Mouse (Mus musculus): ENCODE data around the gene Tm4sf20. TPM values are rescaled to one million over a fixed set of nuclear protein-coding genes. Genes with fewer than 3 reads are reported as not detected.

Gene Tm4sf20
- polyA plus RNA-seq, 1 experiment from 2014 or later: 201 TPM

GRCm38 (mm10) chr1:82798922-82799321, 30.7 kb upstream of the Tm4sf20 start:
- Histone ChIP-seq H3K4me1 (ENCODE audit: control insufficient read depth, insufficient read depth, low read length) (peaks cover 2% of the 10 kb centered on the region; the same call in 1 of the 2 replicates), H3K27me3 (replicated peaks; ENCODE audit: control insufficient read depth, insufficient read depth, low read length) (no peaks in the 10 kb centered on the region), H3K4me3 (ENCODE audit: low read length) (no peak overlapping the region), H3K27ac (ENCODE audit: low read length) (no peak overlapping the region), H3K9ac (ENCODE audit: low read depth, low read length) (no peak overlapping the region), H3K9me3 (ENCODE audit: control insufficient read depth, low read length) (no peaks in the 10 kb centered on the region), H3K36me3 (ENCODE audit: control insufficient read depth, insufficient read depth, low read length) (no peaks in the 10 kb centered on the region), H3K4me2 (ENCODE audit: low read depth, low read length) (no peak overlapping the region)
- peak; percentile 47 for ATAC-seq
- WGBS: 79% methylated on average over 4 of the region's 4 CpGs

- Histone ChIP-seq H3K9ac (ENCODE audit: low read depth, low read length) (no peak overlapping the region), H3K36me3 (ENCODE audit: control insufficient read depth, insufficient read depth, low read length) (no peaks in the 10 kb centered on the region), H3K27me3 (replicated peaks; ENCODE audit: control insufficient read depth, insufficient read depth, low read length) (no peaks in the 10 kb centered on the region), H3K9me3 (ENCODE audit: control insufficient read depth, low read length) (no peaks in the 10 kb centered on the region), H3K4me1 (ENCODE audit: control insufficient read depth, insufficient read depth, low read length) (peaks cover 2% of the 10 kb centered on the region; the same call in 1 of the 2 replicates), H3K4me3 (ENCODE audit: low read length) (no peak overlapping the region), H3K27ac (ENCODE audit: low read length) (no peak overlapping the region), H3K4me2 (ENCODE audit: low read depth, low read length) (no peak overlapping the region)
- no peak for ATAC-seq
- WGBS: 45% methylated on average over 5 of the region's 5 CpGs
These were observed 30.0 kb upstream of the Tm4sf20 start for GRCm38 (mm10) chr1:82798304-82798703.

GRCm38 (mm10) chr1:82797088-82797487, 28.8 kb upstream of the Tm4sf20 start:
- Histone ChIP-seq H3K4me1 (ENCODE audit: control insufficient read depth, insufficient read depth, low read length) (peaks cover 2% of the 10 kb centered on the region; the same call in 1 of the 2 replicates), H3K36me3 (ENCODE audit: control insufficient read depth, insufficient read depth, low read length) (no peaks in the 10 kb centered on the region), H3K9ac (ENCODE audit: low read depth, low read length) (no peak overlapping the region), H3K27ac (ENCODE audit: low read length) (no peak overlapping the region), H3K4me2 (ENCODE audit: low read depth, low read length) (no peak overlapping the region), H3K4me3 (ENCODE audit: low read length) (no peak overlapping the region), H3K27me3 (replicated peaks; ENCODE audit: control insufficient read depth, insufficient read depth, low read length) (no peaks in the 10 kb centered on the region), H3K9me3 (ENCODE audit: control insufficient read depth, low read length) (no peaks in the 10 kb centered on the region)
- no peak for ATAC-seq
- 94% methylated on average over 4 of the region's 4 CpGs for WGBS

DNA sequence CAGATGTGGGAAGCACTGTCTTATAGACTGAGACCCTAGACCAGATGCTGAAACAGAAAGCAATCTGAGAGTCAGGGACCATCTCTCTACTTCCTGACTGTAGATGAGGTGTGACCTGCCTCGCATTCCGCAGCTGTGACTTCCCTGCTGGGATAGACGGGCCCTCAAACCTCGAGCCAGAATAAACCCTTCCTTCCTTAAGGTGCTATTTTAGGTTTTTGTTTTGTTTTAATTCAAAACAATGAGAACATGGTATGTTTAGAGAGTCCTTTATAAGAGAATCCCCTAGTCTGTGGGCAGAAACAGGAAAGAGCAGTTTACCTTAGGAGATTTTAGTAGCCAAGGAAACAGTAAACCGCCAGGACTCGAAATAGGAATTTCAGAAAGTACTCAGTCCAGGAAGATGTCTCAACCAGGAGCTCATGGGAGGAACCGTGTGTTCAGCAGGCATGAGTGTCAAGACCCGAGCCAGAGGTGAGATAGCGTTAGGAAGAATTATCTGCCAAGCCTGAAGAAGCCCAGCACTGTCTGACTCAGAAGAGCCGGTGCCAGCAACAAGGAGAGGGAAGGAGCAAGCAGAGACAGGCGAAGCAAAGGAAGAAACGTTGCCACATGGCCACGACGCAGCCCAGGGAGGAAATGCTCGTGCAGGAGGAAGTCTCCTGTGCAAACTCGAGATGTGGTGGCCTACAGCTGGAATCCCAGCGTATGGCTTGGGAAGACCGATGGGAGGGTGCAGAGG, 27.6 kb upstream of the Tm4sf20 start:
- no peak overlapping the region for H3K4me3 ChIP-seq (ENCODE audit: low read length)
- no peaks in the 10 kb centered on the region for H3K9me3 ChIP-seq (ENCODE audit: control insufficient read depth, low read length)
- no peak overlapping the region for H3K9ac ChIP-seq (ENCODE audit: low read depth, low read length)
- no peak overlapping the region; the same call in 1 of the 2 replicates for H3K27ac ChIP-seq (ENCODE audit: low read length)
- ATAC-seq: 0 out of 2 replicates have a peak, but pooled peaks have one; percentile 49
- no peak overlapping the region for H3K4me2 ChIP-seq (ENCODE audit: low read depth, low read length)
- no peaks in the 10 kb centered on the region for H3K36me3 ChIP-seq (ENCODE audit: control insufficient read depth, insufficient read depth, low read length)
- 53% methylated on average over 18 of the region's 18 CpGs for WGBS
- peaks cover 2% of the 10 kb centered on the region; the same call in 1 of the 2 replicates for H3K4me1 ChIP-seq (ENCODE audit: control insufficient read depth, insufficient read depth, low read length)
- no peaks in the 10 kb centered on the region for H3K27me3 ChIP-seq (replicated peaks; ENCODE audit: control insufficient read depth, insufficient read depth, low read length)

- H3K27me3 ChIP-seq (replicated peaks; ENCODE audit: control insufficient read depth, insufficient read depth, low read length): no peaks in the 10 kb centered on the region
- no peak overlapping the region for H3K4me2 ChIP-seq (ENCODE audit: low read depth, low read length)
- no peak overlapping the region for H3K4me3 ChIP-seq (ENCODE audit: low read length)
- no peak overlapping the region for H3K27ac ChIP-seq (ENCODE audit: low read length)
- no peaks in the 10 kb centered on the region for H3K9me3 ChIP-seq (ENCODE audit: control insufficient read depth, low read length)
- H3K9ac ChIP-seq (ENCODE audit: low read depth, low read length): no peak overlapping the region
- WGBS: 83% methylated on average over 2 of the region's 2 CpGs
- H3K4me1 ChIP-seq (ENCODE audit: control insufficient read depth, insufficient read depth, low read length): peaks cover 2% of the 10 kb centered on the region; the same call in 1 of the 2 replicates
- ATAC-seq: peak; percentile 31; the same call in 1 of the 2 replicates
- H3K36me3 ChIP-seq (ENCODE audit: control insufficient read depth, insufficient read depth, low read length): no peaks in the 10 kb centered on the region
These were observed 26.9 kb upstream of the Tm4sf20 start for GRCm38 (mm10) chr1:82795211-82795610.

DNA sequence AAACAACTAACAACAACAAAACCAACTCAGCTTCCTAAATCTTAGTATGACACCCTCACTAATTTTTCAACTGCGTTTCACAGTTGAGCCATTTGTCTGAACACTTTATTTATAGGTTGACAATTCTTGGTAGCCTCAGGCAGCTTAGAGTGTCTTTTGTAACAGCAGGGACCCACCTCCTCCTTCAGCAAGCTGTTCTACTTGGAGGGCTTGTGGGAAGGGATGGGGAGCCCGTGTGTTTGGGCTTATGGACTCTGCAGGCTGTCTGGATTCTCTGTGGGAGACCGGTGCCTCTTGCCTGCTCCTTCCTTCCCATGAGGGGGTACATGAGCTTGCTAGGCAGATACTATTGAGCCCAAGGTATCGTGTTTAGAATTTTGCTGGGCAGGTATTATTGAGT, 25.7 kb upstream of the Tm4sf20 start:
- Histone ChIP-seq H3K4me1 (ENCODE audit: control insufficient read depth, insufficient read depth, low read length) (peaks cover 2% of the 10 kb centered on the region; the same call in 1 of the 2 replicates), H3K9me3 (ENCODE audit: control insufficient read depth, low read length) (no peaks in the 10 kb centered on the region), H3K4me2 (ENCODE audit: low read depth, low read length) (no peak overlapping the region), H3K4me3 (ENCODE audit: low read length) (no peak overlapping the region), H3K36me3 (ENCODE audit: control insufficient read depth, insufficient read depth, low read length) (no peaks in the 10 kb centered on the region), H3K27ac (ENCODE audit: low read length) (no peak overlapping the region), H3K9ac (ENCODE audit: low read depth, low read length) (no peak overlapping the region), H3K27me3 (replicated peaks; ENCODE audit: control insufficient read depth, insufficient read depth, low read length) (no peaks in the 10 kb centered on the region)
- WGBS: 66% methylated on average over 4 of the region's 4 CpGs
- no peak for ATAC-seq

DNA sequence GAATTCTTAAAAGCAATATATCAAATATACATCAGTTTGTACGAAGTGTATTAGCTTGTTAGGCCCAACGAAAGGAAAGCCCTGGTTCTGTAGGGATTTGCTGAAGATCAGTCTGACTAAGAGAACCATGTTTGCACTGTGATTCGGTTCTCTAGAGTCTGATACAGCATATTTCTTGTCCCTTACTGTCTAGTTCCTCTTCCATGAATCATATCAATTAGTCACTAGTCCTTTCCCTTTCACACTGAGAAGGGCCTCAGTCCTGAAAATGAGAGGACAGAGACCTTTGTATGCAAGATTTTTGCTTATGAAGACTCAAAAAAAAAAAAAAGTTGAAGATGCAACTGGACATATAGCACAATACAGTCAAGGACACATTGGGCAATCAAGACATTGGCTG, 24.8 kb upstream of the Tm4sf20 start:
- no peaks in the 10 kb centered on the region for H3K27me3 ChIP-seq (replicated peaks; ENCODE audit: control insufficient read depth, insufficient read depth, low read length)
- 85% methylated on average over 3 of the region's 3 CpGs for WGBS

DNA sequence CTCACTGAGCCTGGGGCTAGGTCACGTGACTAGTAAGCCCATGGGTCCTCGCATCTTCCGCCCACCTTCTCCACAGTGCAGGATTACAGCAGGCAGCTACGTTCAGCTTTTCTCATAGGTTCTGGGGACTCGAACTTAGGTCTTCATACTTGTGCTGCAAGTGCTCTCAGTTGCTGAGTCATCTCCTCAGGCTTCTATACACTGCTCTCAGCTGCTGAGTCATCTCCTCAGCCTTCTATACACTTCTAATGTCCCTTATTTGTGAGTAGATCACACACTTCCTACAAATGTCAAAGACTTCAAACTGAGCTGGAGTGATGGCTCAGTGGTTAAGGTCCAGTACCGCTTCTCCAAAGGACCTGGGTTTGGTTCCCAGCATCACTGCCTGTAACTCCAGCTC, 24.0 kb upstream of the Tm4sf20 start:
- 94% methylated on average over 6 of the region's 6 CpGs for WGBS
- ATAC-seq: no peak
- no peaks in the 10 kb centered on the region for H3K36me3 ChIP-seq (ENCODE audit: control insufficient read depth, insufficient read depth, low read length)
- H3K9ac ChIP-seq (ENCODE audit: low read depth, low read length): no peak overlapping the region
- H3K4me3 ChIP-seq (ENCODE audit: low read length): no peak overlapping the region
- H3K4me1 ChIP-seq (ENCODE audit: control insufficient read depth, insufficient read depth, low read length): no peaks in the 10 kb centered on the region
- no peaks in the 10 kb centered on the region for H3K9me3 ChIP-seq (ENCODE audit: control insufficient read depth, low read length)
- H3K27ac ChIP-seq (ENCODE audit: low read length): no peak overlapping the region
- no peak overlapping the region for H3K4me2 ChIP-seq (ENCODE audit: low read depth, low read length)
- H3K27me3 ChIP-seq (replicated peaks; ENCODE audit: control insufficient read depth, insufficient read depth, low read length): no peaks in the 10 kb centered on the region

More for the DNA sequence above, 24.8 kb upstream of the Tm4sf20 start:
- no peaks in the 10 kb centered on the region for H3K4me1 ChIP-seq (ENCODE audit: control insufficient read depth, insufficient read depth, low read length)
- no peak for ATAC-seq
- no peak overlapping the region for H3K27ac ChIP-seq (ENCODE audit: low read length)
- no peak overlapping the region for H3K4me3 ChIP-seq (ENCODE audit: low read length)
- no peaks in the 10 kb centered on the region for H3K9me3 ChIP-seq (ENCODE audit: control insufficient read depth, low read length)
- no peaks in the 10 kb centered on the region for H3K36me3 ChIP-seq (ENCODE audit: control insufficient read depth, insufficient read depth, low read length)
- no peak overlapping the region for H3K9ac ChIP-seq (ENCODE audit: low read depth, low read length)
- no peak overlapping the region for H3K4me2 ChIP-seq (ENCODE audit: low read depth, low read length)

DNA sequence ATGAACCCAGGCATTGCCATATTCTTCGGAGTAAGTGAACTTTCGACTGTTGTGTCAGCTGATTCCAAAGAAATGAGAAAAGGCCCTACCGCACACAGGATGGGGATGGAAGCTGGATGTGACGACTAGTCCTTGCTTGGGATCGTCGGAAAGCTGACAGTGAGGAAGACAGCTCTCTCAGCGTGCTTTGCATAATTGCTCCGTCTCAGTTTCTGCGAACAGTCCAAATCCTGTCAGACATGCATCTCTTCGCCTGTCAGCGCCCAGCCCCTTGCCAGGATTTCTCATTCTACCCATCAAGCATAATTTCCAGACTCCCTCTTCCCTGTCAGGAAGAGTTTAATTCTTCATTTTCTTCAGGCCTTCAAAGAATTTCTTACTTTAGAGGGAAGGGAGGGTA, 22.8 kb upstream of the Tm4sf20 start:
- no peaks in the 10 kb centered on the region for H3K4me1 ChIP-seq (ENCODE audit: control insufficient read depth, insufficient read depth, low read length)
- H3K4me3 ChIP-seq (ENCODE audit: low read length): no peak overlapping the region
- H3K27ac ChIP-seq (ENCODE audit: low read length): no peak overlapping the region
- no peaks in the 10 kb centered on the region for H3K36me3 ChIP-seq (ENCODE audit: control insufficient read depth, insufficient read depth, low read length)
- no peaks in the 10 kb centered on the region for H3K9me3 ChIP-seq (ENCODE audit: control insufficient read depth, low read length)
- no peak overlapping the region for H3K4me2 ChIP-seq (ENCODE audit: low read depth, low read length)
- no peaks in the 10 kb centered on the region for H3K27me3 ChIP-seq (replicated peaks; ENCODE audit: control insufficient read depth, insufficient read depth, low read length)
- 86% methylated on average over 11 of the region's 11 CpGs for WGBS
- H3K9ac ChIP-seq (ENCODE audit: low read depth, low read length): no peak overlapping the region
- ATAC-seq: no peak
